Mouse (Mus musculus) embryonic facial prominence, embryonic 14.5 days (tissue): Measurements from ENCODE around the gene Tmem253. TPM values are rescaled to one million over a fixed set of nuclear protein-coding genes. Genes with fewer than 3 reads are reported as not detected.

Source experiments
- ATAC-seq: fragments of 200-750 bp; cut with Nextera tagmentation; 2 replicates; pipeline ENCODE4 v1.8.0; 2017; ENCODE audit warnings: low read depth, moderate number of reproducible peaks, moderate TSS enrichment
- DNase-seq: peaks from one replicate; pipeline ENCODE4 v3.0.0-alpha.2; 2015; ENCODE audit warnings: low spot score
- H3K27ac ChIP-seq: fragments of 300-500 bp; sonication (generic); replicated peaks from 2 replicates; pipeline ENCODE4 v1.5.1; 2014; ENCODE audit warnings: low read depth, mild to moderate bottlenecking, low read length, moderate library complexity
- H3K27me3 ChIP-seq: fragments of 300-500 bp; sonication (generic); replicated peaks from 2 replicates; pipeline ENCODE4 v1.6.1; 2014; ENCODE audit warnings: low read length; ENCODE audit not compliant: control insufficient read depth, insufficient read depth
- H3K36me3 ChIP-seq: fragments of 300-500 bp; sonication (generic); 2 replicates; pipeline ENCODE4 v1.6.1; 2014; ENCODE audit warnings: low read length, mixed read lengths; ENCODE audit not compliant: control insufficient read depth, insufficient read depth
- H3K4me1 ChIP-seq: fragments of 300-500 bp; sonication (generic); 2 replicates; pipeline ENCODE4 v1.6.1; 2014; ENCODE audit warnings: antibody characterized with exemption, low read length; ENCODE audit not compliant: control insufficient read depth, insufficient read depth
- H3K4me2 ChIP-seq: fragments of 300-500 bp; sonication (generic); 2 replicates; pipeline ENCODE4 v1.6.1; 2014; ENCODE audit warnings: low read depth, mild to moderate bottlenecking, low read length, moderate library complexity, mixed read lengths
- H3K4me3 ChIP-seq: fragments of 300-500 bp; sonication (generic); 2 replicates; pipeline ENCODE4 v1.5.1; 2014; ENCODE audit warnings: low read depth, mild to moderate bottlenecking, low read length
- H3K9ac ChIP-seq: fragments of 300-500 bp; sonication (generic); 2 replicates; pipeline ENCODE4 v1.6.1; 2014; ENCODE audit warnings: low read depth, mild to moderate bottlenecking, low read length, moderate library complexity, mixed read lengths
- H3K9me3 ChIP-seq: fragments of 300-500 bp; sonication (generic); 2 replicates; pipeline ENCODE4 v1.6.1; 2016; ENCODE audit warnings: low read length; ENCODE audit not compliant: control insufficient read depth
- WGBS: fragments of 180-500 bp; shearing (Covaris S2); extraction: QIAGEN DNeasy Blood & Tissue Kit; methylation state at CpG from one replicate; pipeline ENCODE4 v1.1.7; 2014; 5-methylcytosine and 5-hydroxymethylcytosine counted together
- polyA plus RNA-seq: library from polyadenylated mRNA; unstranded; fragments of >200 nt; fragmentation: Nextera tagmentation; extraction: Ambion mirVana; gene quantifications from 2 replicates; pipeline ENCODE4 v1.2.1, GENCODE M21; 2014

Gene Tmem253
- polyA plus RNA-seq, 1 experiment from 2014 or later = 0.82 TPM

- Histone ChIP-seq H3K27me3 (no peaks in the 10 kb centered on the region), H3K4me3 (peak overlapping the region; percentile 19), H3K36me3 (peaks cover 30% of the 10 kb centered on the region), H3K9ac (peak overlapping the region; percentile 43; the same call in 1 of the 2 replicates), H3K27ac (peak overlapping the region; percentile 76; the same call in 1 of the 2 replicates), H3K4me1 (peaks cover 14% of the 10 kb centered on the region), H3K4me2 (peak overlapping the region; percentile 42), H3K9me3 (no peaks in the 10 kb centered on the region)
- WGBS = 9% methylated on average over 9 of the region's 9 CpGs
- DNase-seq = peak; percentile 92
- peak; percentile 68 for ATAC-seq
Measured at GRCm38 (mm10) chr14:52010446-52011111, 4.9 kb upstream of the Tmem253 start.

- DNase-seq (no peak), ATAC-seq (no peak)
- Histone ChIP-seq H3K4me2 (no peak overlapping the region), H3K9me3 (no peaks in the 10 kb centered on the region), H3K27ac (no peak overlapping the region; the same call in 1 of the 2 replicates), H3K4me1 (peaks cover 17% of the 10 kb centered on the region), H3K4me3 (no peak overlapping the region), H3K36me3 (peaks cover 19% of the 10 kb centered on the region), H3K27me3 (no peaks in the 10 kb centered on the region), H3K9ac (no peak overlapping the region)
- WGBS = 61% methylated on average over 1 of the region's 1 CpGs
Measured at GRCm38 (mm10) chr14:52011683-52012082, 3.8 kb upstream of the Tmem253 start.

- no peak overlapping the region; the same call in 1 of the 2 replicates for H3K27ac ChIP-seq
- no peaks in the 10 kb centered on the region for H3K9me3 ChIP-seq
- H3K4me2 ChIP-seq = no peak overlapping the region
- DNase-seq = no peak
- WGBS = 72% methylated on average over 4 of the region's 4 CpGs
- peaks cover 15% of the 10 kb centered on the region for H3K36me3 ChIP-seq
- H3K9ac ChIP-seq = no peak overlapping the region
- ATAC-seq = no peak
- H3K27me3 ChIP-seq = no peaks in the 10 kb centered on the region
- H3K4me3 ChIP-seq = no peak overlapping the region
- peaks cover 17% of the 10 kb centered on the region for H3K4me1 ChIP-seq
Measured at GRCm38 (mm10) chr14:52012085-52012484, 3.4 kb upstream of the Tmem253 start.

GRCm38 (mm10) chr14:52012553-52012952, 2.9 kb upstream of the Tmem253 start:
- ATAC-seq = no peak
- WGBS = 69% methylated on average over 5 of the region's 5 CpGs

GRCm38 (mm10) chr14:52013021-52013610, 2.3 kb upstream of the Tmem253 start:
- Histone ChIP-seq H3K4me1 (peaks cover 17% of the 10 kb centered on the region), H3K9me3 (no peaks in the 10 kb centered on the region), H3K4me2 (peak overlapping the region; percentile 60), H3K36me3 (peaks cover 9% of the 10 kb centered on the region), H3K27me3 (no peaks in the 10 kb centered on the region), H3K9ac (peak overlapping the region; percentile 82), H3K27ac (peak overlapping the region; percentile 93), H3K4me3 (peak overlapping the region; percentile 65)
- 44% methylated on average over 8 of the region's 8 CpGs for WGBS
- ATAC-seq (no peak), DNase-seq (no peak)

More at GRCm38 (mm10) chr14:52012553-52012952, 2.9 kb upstream of the Tmem253 start:
- no peaks in the 10 kb centered on the region for H3K27me3 ChIP-seq
- H3K4me3 ChIP-seq = no peak overlapping the region
- H3K9ac ChIP-seq = no peak overlapping the region
- no peaks in the 10 kb centered on the region for H3K9me3 ChIP-seq
- peaks cover 17% of the 10 kb centered on the region for H3K4me1 ChIP-seq
- DNase-seq = no peak
- H3K4me2 ChIP-seq = peak overlapping the region; percentile 60; the same call in 1 of the 2 replicates
- peaks cover 11% of the 10 kb centered on the region for H3K36me3 ChIP-seq
- 0 out of 2 replicates have a peak overlapping the region, but pooled peaks have one; percentile 93 for H3K27ac ChIP-seq

- Histone ChIP-seq H3K27me3 (no peaks in the 10 kb centered on the region), H3K9ac (peak overlapping the region; percentile 82), H3K4me1 (peaks cover 20% of the 10 kb centered on the region), H3K27ac (peak overlapping the region; percentile 93), H3K36me3 (peaks cover 3% of the 10 kb centered on the region; the same call in 1 of the 2 replicates), H3K4me3 (peak overlapping the region; percentile 65), H3K4me2 (peak overlapping the region; percentile 60), H3K9me3 (no peaks in the 10 kb centered on the region)
- WGBS = 3% methylated on average over 9 of the region's 24 CpGs
- ATAC-seq (peak; percentile 10; the same call in 1 of the 2 replicates), DNase-seq (peak; percentile 51)
Measured at GRCm38 (mm10) chr14:52013771-52014219, 1.7 kb upstream of the Tmem253 start.

GRCm38 (mm10) chr14:52014271-52014760, 1.1 kb upstream of the Tmem253 start:
- Histone ChIP-seq H3K4me2 (peak overlapping the region; percentile 60), H3K4me1 (peaks cover 19% of the 10 kb centered on the region), H3K9me3 (no peaks in the 10 kb centered on the region), H3K9ac (peak overlapping the region; percentile 82), H3K27me3 (no peaks in the 10 kb centered on the region), H3K36me3 (no peaks in the 10 kb centered on the region), H3K4me3 (peak overlapping the region; percentile 65), H3K27ac (peak overlapping the region; percentile 93)
- ATAC-seq (peak; percentile 11; the same call in 1 of the 2 replicates), DNase-seq (no peak)
- whole genome bisulfite sequencing = 0% methylated on average over 1 of the region's 80 CpGs

- no peaks in the 10 kb centered on the region for H3K9me3 ChIP-seq
- peaks cover 17% of the 10 kb centered on the region for H3K4me1 ChIP-seq
Measured at GRCm38 (mm10) chr14:52014761-52015311, 622 bp upstream of the Tmem253 start.

More at GRCm38 (mm10) chr14:52014761-52015311, 622 bp upstream of the Tmem253 start:
- peak overlapping the region; percentile 65 for H3K4me3 ChIP-seq
- peak overlapping the region; percentile 93 for H3K27ac ChIP-seq
- peak; percentile 90 for DNase-seq
- H3K27me3 ChIP-seq = no peaks in the 10 kb centered on the region
- whole genome bisulfite sequencing = under 1% methylated on average over 14 of the region's 28 CpGs
- ATAC-seq = peak; percentile 35
- peak overlapping the region; percentile 60 for H3K4me2 ChIP-seq
- H3K9ac ChIP-seq = peak overlapping the region; percentile 82
- no peaks in the 10 kb centered on the region for H3K36me3 ChIP-seq
